Mouse (Mus musculus): ENCODE data around the gene Chmp1a. TPM values are rescaled to one million over a fixed set of nuclear protein-coding genes. Genes with fewer than 3 reads are reported as not detected.
A peak's percentile ranks its signal among the peaks of the same experiment; 100 is the strongest.
"Not testable (repeated sequence)": the region's sequence is repeated elsewhere in the genome, so short reads cannot be mapped to it uniquely, and the experiment has no call there.

The Chmp1a gene
- polyA plus RNA-seq, 1 experiment = 64.1 TPM

DNA sequence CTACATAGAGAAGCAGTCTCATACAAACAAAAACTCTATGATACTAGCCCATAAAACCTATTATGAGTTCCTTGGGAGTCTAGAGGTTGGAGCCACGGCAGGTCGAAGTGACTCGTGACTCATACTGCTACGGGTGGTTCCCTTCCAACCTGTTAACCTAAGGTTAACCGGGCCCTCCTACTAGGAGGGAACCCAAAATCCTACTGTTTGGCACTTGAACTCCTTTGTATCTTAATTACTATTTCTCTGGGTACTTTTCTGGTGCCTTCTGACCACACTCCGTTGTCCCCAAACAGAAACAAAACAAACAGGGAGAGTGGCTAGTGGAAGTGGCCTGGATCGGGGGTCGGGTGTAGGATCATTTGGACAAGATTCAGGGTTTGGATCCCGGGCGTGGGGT lies 687 bp downstream of the Chmp1a start:
- Histone ChIP-seq H3K4me3 (ENCODE audit: low read depth, low read length) (peak overlapping the region; percentile 89), H3K9me3 (replicated peaks; ENCODE audit: control insufficient read depth, insufficient read depth, low read length, poor library complexity, severe bottlenecking) (no peaks in the 10 kb centered on the region), H3K9ac (ENCODE audit: low read depth, poor library complexity, severe bottlenecking) (peak overlapping the region; percentile 99), H3K36me3 (ENCODE audit: control insufficient read depth, insufficient read depth, low read length, poor library complexity, severe bottlenecking) (peaks cover 4% of the 10 kb centered on the region; the same call in 1 of the 2 replicates), H3K4me1 (ENCODE audit: control insufficient read depth, insufficient read depth, low read length) (no peaks in the 10 kb centered on the region), H3K27ac (ENCODE audit: insufficient read depth, low read length) (no peak overlapping the region), H3K27me3 (ENCODE audit: control insufficient read depth, insufficient read depth, low read length, poor library complexity, severe bottlenecking) (no peaks in the 10 kb centered on the region)
- TF ChIP-seq EP300 (IDR thresholded peaks at IDR 0.05; ENCODE audit: insufficient read depth, low read depth, low read length) = no peak

DNA sequence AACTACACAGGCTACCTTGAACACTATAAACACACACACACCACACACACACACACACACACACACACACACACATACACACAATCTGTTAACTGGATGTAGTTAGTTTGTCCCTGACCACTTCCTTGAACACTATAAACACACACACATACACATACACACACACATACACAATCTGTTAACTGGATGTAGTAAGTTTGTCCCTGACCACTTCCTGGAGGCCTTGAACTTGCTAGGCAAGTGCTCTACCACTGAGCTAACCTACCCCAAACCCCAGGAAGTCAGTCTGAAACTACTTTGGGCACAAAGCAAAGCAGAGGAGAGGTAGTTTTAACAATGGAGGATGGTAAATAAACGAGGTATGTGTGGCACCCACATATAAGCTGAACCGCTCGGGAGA lies 9.0 kb downstream of the Chmp1a start:
- no peaks in the 10 kb centered on the region for H3K4me1 ChIP-seq (ENCODE audit: control insufficient read depth, insufficient read depth, low read length)
- H3K27ac ChIP-seq (ENCODE audit: insufficient read depth, low read length) = no peak overlapping the region
- no peaks in the 10 kb centered on the region for H3K27me3 ChIP-seq (ENCODE audit: control insufficient read depth, insufficient read depth, low read length, poor library complexity, severe bottlenecking)
- no peak overlapping the region for H3K4me3 ChIP-seq (ENCODE audit: low read depth, low read length)
- peaks cover 11% of the 10 kb centered on the region; the same call in 1 of the 2 replicates for H3K36me3 ChIP-seq (ENCODE audit: control insufficient read depth, insufficient read depth, low read length, poor library complexity, severe bottlenecking)
- TF ChIP-seq EP300 (IDR thresholded peaks at IDR 0.05; ENCODE audit: insufficient read depth, low read depth, low read length) (no peak), POLR2A (IDR thresholded peaks at IDR 0.05; ENCODE audit: insufficient read depth, low read length) (no peak), CTCF (IDR thresholded peaks at IDR 0.05; ENCODE audit: low read depth, low read length) (no peak)
- H3K9ac ChIP-seq (ENCODE audit: low read depth, poor library complexity, severe bottlenecking) = no peak overlapping the region
- H3K9me3 ChIP-seq (replicated peaks; ENCODE audit: control insufficient read depth, insufficient read depth, low read length, poor library complexity, severe bottlenecking) = no peaks in the 10 kb centered on the region

DNA sequence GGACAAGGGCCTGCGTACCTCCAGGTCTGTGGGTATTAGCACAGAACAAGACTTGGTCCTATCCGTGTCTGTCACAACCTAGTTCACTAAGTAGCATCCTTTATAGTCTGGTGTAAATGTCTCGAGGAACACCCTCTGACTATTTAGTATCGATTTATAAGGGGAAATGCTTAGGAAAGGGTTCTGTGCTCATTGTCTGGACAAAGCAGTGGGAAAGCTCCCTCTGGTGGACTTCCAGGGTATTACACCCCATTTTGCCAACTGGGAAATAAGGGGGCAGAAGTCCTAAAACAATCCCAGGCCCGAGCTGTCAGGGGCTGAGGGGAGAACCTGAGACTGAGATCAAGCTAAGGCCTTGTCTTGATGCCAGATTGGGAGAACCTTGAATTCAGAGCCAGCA lies 10.3 kb downstream of the Chmp1a start:
- no peak overlapping the region for H3K27ac ChIP-seq (ENCODE audit: insufficient read depth, low read length)
- no peaks in the 10 kb centered on the region for H3K4me1 ChIP-seq (ENCODE audit: control insufficient read depth, insufficient read depth, low read length)
- no peak for TF ChIP-seq POLR2A (IDR thresholded peaks at IDR 0.05; ENCODE audit: insufficient read depth, low read length)
- TF ChIP-seq CTCF (IDR thresholded peaks at IDR 0.05; ENCODE audit: low read depth, low read length) = peak; percentile 47
- TF ChIP-seq EP300 (IDR thresholded peaks at IDR 0.05; ENCODE audit: insufficient read depth, low read depth, low read length) = no peak

DNA sequence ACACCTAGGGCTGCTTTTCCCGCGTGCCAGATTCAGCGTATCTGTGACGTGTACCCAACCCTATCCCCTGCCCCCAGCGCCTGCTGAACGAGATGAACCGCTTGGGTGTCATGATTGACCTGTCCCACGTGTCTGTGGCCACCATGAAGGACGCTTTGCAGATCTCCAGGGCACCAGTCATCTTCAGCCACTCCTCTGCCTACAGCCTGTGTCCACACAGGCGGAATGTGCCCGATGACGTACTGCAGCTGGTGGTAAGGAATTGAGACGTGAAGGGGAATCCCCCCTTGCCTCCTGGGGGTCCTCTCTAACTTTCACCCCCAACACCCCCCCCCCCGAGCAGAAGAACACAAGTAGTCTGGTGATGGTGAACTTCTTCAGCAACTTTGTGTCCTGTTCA lies 12.7 kb downstream of the Chmp1a start:
- TF ChIP-seq CTCF (IDR thresholded peaks at IDR 0.05; ENCODE audit: low read depth, low read length) (no peak), POLR2A (IDR thresholded peaks at IDR 0.05; ENCODE audit: insufficient read depth, low read length) (no peak), EP300 (IDR thresholded peaks at IDR 0.05; ENCODE audit: insufficient read depth, low read depth, low read length) (no peak)

More for the DNA sequence above, 10.3 kb downstream of the Chmp1a start:
- peaks cover 11% of the 10 kb centered on the region; the same call in 1 of the 2 replicates for H3K36me3 ChIP-seq (ENCODE audit: control insufficient read depth, insufficient read depth, low read length, poor library complexity, severe bottlenecking)
- H3K4me3 ChIP-seq (ENCODE audit: low read depth, low read length) = no peak overlapping the region
- no peaks in the 10 kb centered on the region for H3K9me3 ChIP-seq (replicated peaks; ENCODE audit: control insufficient read depth, insufficient read depth, low read length, poor library complexity, severe bottlenecking)
- no peaks in the 10 kb centered on the region for H3K27me3 ChIP-seq (ENCODE audit: control insufficient read depth, insufficient read depth, low read length, poor library complexity, severe bottlenecking)
- no peak overlapping the region for H3K9ac ChIP-seq (ENCODE audit: low read depth, poor library complexity, severe bottlenecking)

GRCm38 (mm10) chr8:123197016-123197415 lies 15.5 kb downstream of the Chmp1a start:
- not testable (repeated sequence) for H3K4me3 ChIP-seq (ENCODE audit: low read depth, low read length); H3K9ac ChIP-seq (ENCODE audit: low read depth, poor library complexity, severe bottlenecking); H3K4me1 ChIP-seq (ENCODE audit: control insufficient read depth, insufficient read depth, low read length); H3K36me3 ChIP-seq (ENCODE audit: control insufficient read depth, insufficient read depth, low read length, poor library complexity, severe bottlenecking); H3K27ac ChIP-seq (ENCODE audit: insufficient read depth, low read length); H3K27me3 ChIP-seq (ENCODE audit: control insufficient read depth, insufficient read depth, low read length, poor library complexity, severe bottlenecking); H3K9me3 ChIP-seq (replicated peaks; ENCODE audit: control insufficient read depth, insufficient read depth, low read length, poor library complexity, severe bottlenecking)

More for the DNA sequence above, 12.7 kb downstream of the Chmp1a start:
- no peaks in the 10 kb centered on the region for H3K9me3 ChIP-seq (replicated peaks; ENCODE audit: control insufficient read depth, insufficient read depth, low read length, poor library complexity, severe bottlenecking)
- peaks cover 2% of the 10 kb centered on the region for H3K4me1 ChIP-seq (ENCODE audit: control insufficient read depth, insufficient read depth, low read length)
- no peak overlapping the region for H3K9ac ChIP-seq (ENCODE audit: low read depth, poor library complexity, severe bottlenecking)
- H3K36me3 ChIP-seq (ENCODE audit: control insufficient read depth, insufficient read depth, low read length, poor library complexity, severe bottlenecking) = 0 out of 2 replicates have a peak, but pooled peaks cover 2% of the 10 kb centered on the region
- H3K27ac ChIP-seq (ENCODE audit: insufficient read depth, low read length) = no peak overlapping the region
- no peak overlapping the region for H3K4me3 ChIP-seq (ENCODE audit: low read depth, low read length)
- no peaks in the 10 kb centered on the region for H3K27me3 ChIP-seq (ENCODE audit: control insufficient read depth, insufficient read depth, low read length, poor library complexity, severe bottlenecking)

GRCm38 (mm10) chr8:123193771-123194170 lies 18.8 kb downstream of the Chmp1a start:
- Histone ChIP-seq H3K4me3 (ENCODE audit: low read depth, low read length) (no peak overlapping the region), H3K9me3 (replicated peaks; ENCODE audit: control insufficient read depth, insufficient read depth, low read length, poor library complexity, severe bottlenecking) (no peaks in the 10 kb centered on the region), H3K36me3 (ENCODE audit: control insufficient read depth, insufficient read depth, low read length, poor library complexity, severe bottlenecking) (no peaks in the 10 kb centered on the region), H3K27me3 (ENCODE audit: control insufficient read depth, insufficient read depth, low read length, poor library complexity, severe bottlenecking) (no peaks in the 10 kb centered on the region), H3K4me1 (ENCODE audit: control insufficient read depth, insufficient read depth, low read length) (peaks cover 3% of the 10 kb centered on the region), H3K9ac (ENCODE audit: low read depth, poor library complexity, severe bottlenecking) (no peak overlapping the region), H3K27ac (ENCODE audit: insufficient read depth, low read length) (no peak overlapping the region)
- no peak for TF ChIP-seq POLR2A (IDR thresholded peaks at IDR 0.05; ENCODE audit: insufficient read depth, low read length)
- no peak for TF ChIP-seq EP300 (IDR thresholded peaks at IDR 0.05; ENCODE audit: insufficient read depth, low read depth, low read length)
- TF ChIP-seq CTCF (IDR thresholded peaks at IDR 0.05; ENCODE audit: low read depth, low read length) = no peak

Measured in ES-Bruce4 (cell line).